Mouse (Mus musculus) embryonic facial prominence, embryonic 11.5 days (tissue): ENCODE results near the gene Fsd1l. TPM values are rescaled to one million over a fixed set of nuclear protein-coding genes. Genes with fewer than 3 reads are reported as not detected.
"Not testable (repeated sequence)": the region's sequence is repeated elsewhere in the genome, so short reads cannot be mapped to it uniquely, and the experiment has no call there.

ENCODE experiments used
- ATAC-seq: fragments of 200-750 bp; cut with Nextera tagmentation; replicated peaks from 2 replicates; pipeline ENCODE4 v1.8.0; 2017; ENCODE audit warnings: low read depth; ENCODE audit not compliant: insufficient number of reproducible peaks, low FRiP score, low TSS enrichment
- DNase-seq: peaks from one replicate; pipeline ENCODE4 v3.0.0-alpha.2; 2015; ENCODE audit warnings: low spot score
- H3K27ac ChIP-seq: fragments of 300-500 bp; sonication (generic); replicated peaks from 2 replicates; pipeline ENCODE4 v1.5.1; 2014; ENCODE audit warnings: mild to moderate bottlenecking, low read depth, low read length, control low read depth
- H3K27me3 ChIP-seq: fragments of 300-500 bp; sonication (generic); 2 replicates; pipeline ENCODE4 v1.6.1; 2014; ENCODE audit warnings: mild to moderate bottlenecking, low read length, moderate library complexity, mixed read lengths; ENCODE audit not compliant: control insufficient read depth, insufficient read depth
- H3K36me3 ChIP-seq: fragments of 300-500 bp; sonication (generic); replicated peaks from 2 replicates; pipeline ENCODE4 v1.6.1; 2014; ENCODE audit warnings: low read depth, mild to moderate bottlenecking, low read length, moderate library complexity, mixed read lengths; ENCODE audit not compliant: control insufficient read depth, insufficient read depth
- H3K4me1 ChIP-seq: fragments of 300-500 bp; sonication (generic); 2 replicates; pipeline ENCODE4 v1.6.1; 2014; ENCODE audit warnings: low read length, mixed read lengths; ENCODE audit not compliant: control insufficient read depth, insufficient read depth
- H3K4me2 ChIP-seq: fragments of 300-500 bp; sonication (generic); 2 replicates; pipeline ENCODE4 v1.6.1; 2014; ENCODE audit warnings: low read depth, mild to moderate bottlenecking, control low read depth, low read length, moderate library complexity
- H3K4me3 ChIP-seq: fragments of 300-500 bp; sonication (generic); 2 replicates; pipeline ENCODE4 v1.5.1; 2014; ENCODE audit warnings: low read depth, low read length, control low read depth
- H3K9ac ChIP-seq: fragments of 300-500 bp; sonication (generic); replicated peaks from 2 replicates; pipeline ENCODE4 v1.6.1; 2014; ENCODE audit warnings: mild to moderate bottlenecking, control low read depth, low read length
- H3K9me3 ChIP-seq: fragments of 300-500 bp; sonication (generic); replicated peaks from 2 replicates; pipeline ENCODE4 v1.6.1; 2016; ENCODE audit warnings: mild to moderate bottlenecking, low read length, inconsistent platforms, mixed read lengths; ENCODE audit not compliant: control insufficient read depth
- WGBS: fragments of 180-500 bp; shearing (Covaris S2); extraction: QIAGEN DNeasy Blood & Tissue Kit; methylation state at CpG from one replicate; pipeline ENCODE4 v1.1.7; 2014; 5-methylcytosine and 5-hydroxymethylcytosine counted together
- polyA plus RNA-seq: library from polyadenylated mRNA; unstranded; fragments of >200 nt; fragmentation: Nextera tagmentation; extraction: Ambion mirVana; gene quantifications from 2 replicates; pipeline ENCODE4 v1.2.1, GENCODE M21; 2014

Fsd1l gene
- polyA plus RNA-seq, 1 experiment from 2014 or later = 10.3 TPM

DNA sequence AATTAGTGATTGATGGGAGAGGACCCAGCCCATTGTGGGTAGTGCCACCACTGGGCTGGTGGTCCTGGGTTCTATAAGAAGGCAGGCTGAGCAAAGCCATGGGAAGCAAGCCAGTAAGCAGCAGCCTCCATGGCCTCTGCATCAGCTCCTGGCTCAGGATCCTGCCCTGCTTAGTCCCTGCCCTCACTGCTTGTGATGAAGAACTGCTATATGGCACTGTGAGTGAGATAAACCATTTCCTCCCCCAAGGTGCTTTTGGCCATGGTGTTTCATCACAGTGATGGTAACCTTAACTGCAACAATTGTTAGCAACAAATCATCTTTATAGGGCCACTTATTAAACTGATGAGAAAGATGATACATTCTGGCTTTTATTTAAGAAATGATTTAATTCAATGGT lies 77.9 kb downstream of the Fsd1l start:
- ATAC-seq, H3K4me2 ChIP-seq, DNase-seq, H3K27me3 ChIP-seq, H3K9ac ChIP-seq, H3K4me3 ChIP-seq, H3K27ac ChIP-seq, H3K9me3 ChIP-seq, H3K4me1 ChIP-seq, H3K36me3 ChIP-seq: not testable (repeated sequence)

DNA sequence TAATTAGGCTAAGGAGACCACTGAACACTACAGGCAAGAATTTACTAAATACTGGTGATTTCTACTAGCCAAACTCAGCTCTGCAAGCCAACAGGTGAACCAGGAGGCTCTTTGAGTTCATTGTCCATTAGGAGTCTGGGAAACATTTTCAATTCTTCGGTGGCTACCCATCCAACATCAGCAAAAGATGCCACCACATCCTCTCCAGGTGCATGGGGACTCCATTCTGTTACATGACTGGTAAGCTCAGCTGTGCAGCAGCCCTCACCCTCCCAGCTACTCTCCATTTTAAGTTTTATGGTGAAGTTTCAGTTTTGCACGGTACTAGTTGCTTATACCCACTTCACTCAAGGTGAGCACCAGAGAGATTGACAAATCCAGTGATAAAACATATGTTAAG lies 78.8 kb downstream of the Fsd1l start:
- WGBS = 88% methylated on average over 2 of the region's 2 CpGs
- Histone ChIP-seq H3K4me1 (no peaks in the 10 kb centered on the region), H3K27me3 (no peaks in the 10 kb centered on the region), H3K9ac (no peak overlapping the region), H3K27ac (no peak overlapping the region), H3K4me2 (no peak overlapping the region), H3K9me3 (no peaks in the 10 kb centered on the region), H3K36me3 (no peaks in the 10 kb centered on the region), H3K4me3 (no peak overlapping the region)
- ATAC-seq (no peak), DNase-seq (no peak)

DNA sequence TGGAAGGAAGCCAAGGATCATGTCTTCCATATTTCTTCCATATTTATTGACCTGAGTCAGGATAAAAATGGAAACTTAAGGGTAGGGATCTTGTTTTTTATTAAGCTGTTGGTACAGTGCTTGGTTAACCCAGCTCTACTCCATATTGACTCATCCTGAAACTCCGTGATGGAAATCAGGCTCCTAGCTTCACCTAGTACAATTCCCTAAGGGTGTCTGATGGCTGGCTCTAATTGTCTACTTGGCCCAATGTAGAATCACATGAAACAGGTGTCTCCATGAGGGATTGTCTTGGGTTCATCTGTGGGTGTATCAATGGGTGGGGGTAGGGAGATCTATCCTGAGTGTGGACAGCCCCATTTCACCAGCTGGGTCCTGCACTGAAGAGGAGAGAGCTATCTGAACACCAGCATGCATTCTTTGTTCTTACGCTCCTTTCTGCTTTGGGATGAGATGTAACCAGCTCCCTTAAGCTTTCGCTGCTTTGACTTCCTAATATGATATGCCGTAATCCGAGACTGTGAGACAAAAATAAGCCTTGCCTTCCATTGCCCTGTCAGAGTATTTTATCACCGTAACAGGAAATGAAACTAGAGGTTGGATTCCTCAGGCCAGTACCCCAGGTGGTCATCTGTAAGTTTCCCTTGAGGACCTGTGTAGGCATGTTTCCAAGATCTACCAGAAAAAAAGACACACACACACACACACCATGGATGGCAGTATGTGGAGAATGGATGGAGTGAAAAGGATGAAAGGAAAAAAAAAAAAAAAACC lies 79.5 kb downstream of the Fsd1l start:
- ATAC-seq = no peak
- Histone ChIP-seq H3K4me3 (no peak overlapping the region), H3K9ac (no peak overlapping the region), H3K4me1 (no peaks in the 10 kb centered on the region), H3K27ac (no peak overlapping the region), H3K4me2 (no peak overlapping the region), H3K9me3 (no peaks in the 10 kb centered on the region), H3K36me3 (no peaks in the 10 kb centered on the region), H3K27me3 (no peaks in the 10 kb centered on the region)
- DNase-seq = no peak
- WGBS = 86% methylated on average over 6 of the region's 6 CpGs

DNA sequence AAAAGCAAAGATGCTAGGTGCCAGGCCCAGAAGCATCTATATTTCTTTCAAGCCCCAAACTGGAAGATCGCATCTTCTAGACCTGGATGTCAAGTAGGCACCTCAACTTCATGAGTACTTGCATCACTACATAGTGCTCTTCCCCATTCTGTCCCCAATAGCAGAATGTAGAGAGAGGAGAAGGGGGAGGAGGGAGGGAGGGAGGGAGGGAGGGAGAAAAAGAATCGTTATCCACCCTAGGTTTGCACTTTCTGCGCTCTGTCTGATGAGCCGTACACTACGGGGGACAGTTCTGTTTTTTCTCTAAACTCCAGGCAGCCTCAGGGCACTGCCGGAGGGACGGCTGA lies 82.4 kb downstream of the Fsd1l start, which contains the start of gene Fktn:
Gene Fktn, plus strand, starts transcription at position 295 of the 347 bp plus-strand sequence.
- Histone ChIP-seq H3K36me3 (no peaks in the 10 kb centered on the region), H3K4me2 (peak within 1 kb of the TSS; percentile 86), H3K9me3 (no peaks in the 10 kb centered on the region), H3K9ac (peak within 1 kb of the TSS; percentile 84), H3K27me3 (no peaks in the 10 kb centered on the region), H3K4me3 (peak within 1 kb of the TSS; percentile 84), H3K4me1 (no peaks in the 10 kb centered on the region), H3K27ac (peak within 1 kb of the TSS; percentile 70; the same call in 1 of the 2 replicates)
- DNase-seq (no peak), ATAC-seq (peak; percentile 78)
- WGBS = 8% methylated on average over 7 of the region's 7 CpGs

DNA sequence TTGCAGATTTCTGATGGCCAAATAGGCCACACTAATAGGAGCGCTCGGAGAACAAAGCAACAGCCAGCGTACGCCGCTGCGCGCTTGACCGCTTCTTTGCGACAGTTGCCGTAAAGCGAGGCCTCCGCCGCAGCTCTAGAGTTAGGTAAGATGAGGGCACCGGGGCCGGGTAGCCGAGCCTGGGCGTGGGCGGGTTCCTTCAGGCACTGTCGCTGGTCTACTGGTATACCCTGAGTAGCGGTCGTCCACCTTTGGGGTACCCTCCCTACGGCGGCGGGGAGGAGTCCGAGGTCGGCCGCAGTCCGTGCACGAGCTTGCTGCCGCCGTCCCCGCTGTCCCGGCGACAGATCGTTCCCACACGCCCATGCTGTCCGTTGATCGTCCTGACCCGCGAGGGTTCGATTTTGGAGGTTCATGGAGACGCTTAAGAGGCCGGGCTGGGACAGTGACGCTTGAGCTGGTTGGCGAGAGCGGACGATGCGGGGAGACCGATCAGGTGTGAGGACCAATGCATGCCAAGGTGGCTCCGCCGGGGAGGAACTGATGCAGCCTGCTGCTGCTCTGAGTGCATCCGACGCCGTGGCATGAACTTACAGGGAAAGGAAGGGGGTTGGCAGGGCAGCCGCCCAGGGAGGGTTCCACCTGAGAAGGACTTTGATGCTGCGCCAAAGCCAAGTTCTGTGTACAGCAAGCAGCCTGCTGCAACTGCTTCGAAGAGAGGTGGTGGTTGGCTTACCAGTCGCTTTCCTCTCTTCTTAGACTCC lies 83.0 kb downstream of the Fsd1l start:
- Histone ChIP-seq H3K9ac (peak overlapping the region; percentile 84), H3K4me1 (no peaks in the 10 kb centered on the region), H3K9me3 (no peaks in the 10 kb centered on the region), H3K36me3 (no peaks in the 10 kb centered on the region), H3K4me2 (peak overlapping the region; percentile 86), H3K4me3 (peak overlapping the region; percentile 84), H3K27me3 (no peaks in the 10 kb centered on the region), H3K27ac (peak overlapping the region; percentile 70; the same call in 1 of the 2 replicates)
- DNase-seq = peak; percentile 96
- peak; percentile 95 for ATAC-seq
- WGBS = 6% methylated on average over 58 of the region's 58 CpGs

DNA sequence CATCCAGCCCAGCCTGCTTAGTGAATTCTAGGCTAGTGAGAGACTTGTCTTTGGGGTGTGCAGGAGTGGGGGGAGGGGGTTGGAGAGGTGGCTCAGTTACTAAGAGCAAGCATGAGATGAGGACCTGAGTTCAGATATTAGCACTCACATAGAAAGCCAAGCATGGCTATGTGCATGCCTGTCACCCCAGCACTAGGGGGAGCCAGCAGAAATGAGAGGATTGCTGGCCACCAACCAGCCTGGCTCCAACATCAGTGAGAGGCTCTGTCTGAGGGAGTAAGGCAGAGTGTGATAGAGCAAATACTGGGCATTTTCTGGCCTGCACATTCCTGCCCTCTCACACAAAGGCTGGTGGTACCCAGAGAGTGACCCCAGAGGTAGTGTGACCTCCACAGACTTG lies 84.7 kb downstream of the Fsd1l start:
- no peak overlapping the region for H3K9ac ChIP-seq
- H3K4me1 ChIP-seq = no peaks in the 10 kb centered on the region
- H3K36me3 ChIP-seq = no peaks in the 10 kb centered on the region
- H3K27me3 ChIP-seq = no peaks in the 10 kb centered on the region
- H3K4me3 ChIP-seq = no peak overlapping the region
- no peak overlapping the region for H3K27ac ChIP-seq
- H3K4me2 ChIP-seq = no peak overlapping the region
- ATAC-seq (no peak), DNase-seq (no peak)
- H3K9me3 ChIP-seq = no peaks in the 10 kb centered on the region

DNA sequence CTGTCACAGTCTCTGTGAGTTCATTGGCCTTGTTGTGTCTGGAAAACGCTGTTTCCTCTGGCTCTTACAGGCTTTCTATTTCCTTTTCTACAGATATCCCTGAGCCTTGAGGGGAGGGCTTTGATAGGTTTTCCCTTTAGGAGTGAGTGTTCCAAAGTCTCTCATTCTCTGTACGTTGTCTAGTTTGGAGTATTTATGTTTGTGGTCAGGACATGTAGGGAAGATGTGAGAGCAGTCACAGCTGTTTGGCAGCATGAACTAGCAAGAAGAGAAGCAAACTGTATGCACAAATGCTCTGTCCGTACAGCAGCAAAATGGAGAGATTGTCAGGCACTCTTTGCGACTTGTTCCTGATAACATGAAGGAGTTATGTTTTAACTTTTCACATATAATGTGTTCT lies 86.3 kb downstream of the Fsd1l start:
- Histone ChIP-seq H3K9me3 (no peaks in the 10 kb centered on the region), H3K4me1 (no peaks in the 10 kb centered on the region), H3K9ac (no peak overlapping the region), H3K27ac (no peak overlapping the region), H3K36me3 (no peaks in the 10 kb centered on the region), H3K4me3 (no peak overlapping the region), H3K27me3 (no peaks in the 10 kb centered on the region), H3K4me2 (no peak overlapping the region)
- WGBS = 82% methylated on average over 4 of the region's 4 CpGs
- DNase-seq (no peak), ATAC-seq (no peak)

DNA sequence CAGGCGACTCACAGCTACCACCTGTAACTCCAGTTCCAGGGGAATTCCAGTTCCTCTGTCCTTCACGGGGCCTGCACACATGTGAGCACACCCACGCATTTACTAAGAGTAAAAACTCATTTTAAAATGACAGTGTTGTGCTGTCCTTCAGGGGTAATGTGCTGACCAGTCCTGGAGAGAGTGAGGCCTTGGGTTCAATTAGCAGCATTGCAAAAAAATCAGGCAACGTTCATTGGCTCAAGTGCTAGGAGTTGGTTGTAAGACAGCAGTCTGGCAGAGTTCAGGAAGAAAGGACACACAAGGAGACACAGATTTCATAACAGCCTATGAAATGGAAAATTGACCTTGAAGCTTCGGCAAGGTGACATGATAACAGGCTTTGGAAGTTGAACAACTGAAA lies 87.0 kb downstream of the Fsd1l start:
- ATAC-seq = no peak
- Histone ChIP-seq H3K4me1 (no peaks in the 10 kb centered on the region), H3K27ac (no peak overlapping the region), H3K4me2 (no peak overlapping the region), H3K27me3 (no peaks in the 10 kb centered on the region), H3K4me3 (no peak overlapping the region), H3K9me3 (no peaks in the 10 kb centered on the region), H3K9ac (no peak overlapping the region), H3K36me3 (no peaks in the 10 kb centered on the region)
- WGBS = 88% methylated on average over 5 of the region's 5 CpGs
- no peak for DNase-seq
